Mouse (Mus musculus): ENCODE data around the gene Icosl.
A peak's percentile ranks its signal among the peaks of the same experiment; 100 is the strongest.
"Not testable (repeated sequence)": the region's sequence is repeated elsewhere in the genome, so short reads cannot be mapped to it uniquely, and the experiment has no call there.

The Icosl gene

DNA sequence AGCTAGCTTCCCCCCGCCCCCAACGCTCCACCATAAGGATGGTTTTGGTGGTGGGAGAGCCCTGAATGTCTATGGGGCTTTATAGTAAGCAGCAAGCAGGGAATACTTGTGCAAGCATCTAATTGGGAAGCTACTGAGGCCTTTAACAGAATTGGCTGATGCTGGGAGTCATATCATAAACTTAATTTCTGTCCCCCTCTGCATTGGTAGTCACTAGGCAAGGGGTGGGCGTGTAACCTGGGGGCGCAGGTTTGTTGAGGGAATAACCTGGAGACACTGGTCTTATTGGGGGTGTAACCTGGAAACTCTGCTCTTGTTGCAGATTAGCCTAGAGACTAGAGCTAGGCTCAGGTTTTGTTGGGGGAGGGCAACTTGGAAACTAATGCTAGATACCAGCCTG lies 50.3 kb downstream of the Icosl start:
- DNase-seq = no peak

DNA sequence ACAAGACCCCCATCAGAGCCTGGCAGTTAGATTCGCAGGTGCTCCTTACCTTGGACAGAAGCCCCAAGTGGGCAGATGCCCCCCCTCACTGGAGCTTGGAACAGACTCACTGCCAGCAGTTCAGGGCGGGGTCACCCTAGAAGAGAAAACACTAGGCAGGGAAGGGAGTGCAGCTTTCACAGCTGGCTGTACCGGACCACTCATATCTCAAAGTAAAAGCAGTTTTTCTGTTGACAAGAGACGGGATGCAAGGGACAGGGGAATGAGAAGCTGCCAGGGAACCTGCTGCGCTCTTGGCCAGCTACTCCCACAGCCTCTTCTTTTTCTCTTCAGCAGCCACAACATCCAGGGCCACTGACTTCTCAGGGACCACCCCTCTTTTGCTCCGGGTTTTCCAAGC lies 55.0 kb downstream of the Icosl start:
- DNase-seq = peak; percentile 50

DNA sequence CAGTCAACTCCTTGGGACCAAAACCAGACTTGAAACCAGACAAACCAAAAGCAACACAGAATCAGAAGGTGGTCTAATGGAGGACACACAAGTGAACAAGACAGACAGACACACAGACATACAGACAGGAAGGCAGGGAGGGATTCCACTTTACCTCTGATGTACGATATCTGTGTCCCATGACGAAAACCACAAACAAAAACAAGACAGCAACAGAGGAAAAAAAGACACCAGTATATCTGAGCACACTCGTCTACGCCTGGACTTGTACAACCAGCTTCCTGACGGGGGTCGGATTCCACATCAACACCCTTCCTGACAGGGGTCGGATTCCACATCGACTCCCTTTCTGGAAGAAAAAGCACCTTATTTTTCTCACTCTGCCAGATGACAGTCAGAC lies 56.0 kb downstream of the Icosl start:
- not testable (repeated sequence) for DNase-seq

DNA sequence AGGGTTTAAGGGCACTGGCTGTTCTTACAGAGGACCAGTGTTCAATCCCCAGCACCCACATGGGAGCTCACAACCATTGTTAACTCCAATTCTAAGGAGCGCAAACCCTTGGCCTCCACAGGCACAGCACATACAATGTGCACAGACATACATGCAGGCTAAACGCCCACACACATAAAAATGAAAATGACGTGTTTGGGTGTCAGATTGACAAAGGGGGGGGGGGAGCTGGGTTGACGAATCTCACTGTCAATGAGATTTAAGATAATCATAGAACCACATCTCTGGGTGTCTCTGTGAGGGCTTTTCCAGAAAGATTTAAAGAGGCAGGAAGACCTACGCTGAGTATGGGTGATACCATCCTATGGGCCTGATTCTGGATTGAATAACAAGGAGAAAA lies 57.2 kb downstream of the Icosl start:
- DNase-seq = no peak

DNA sequence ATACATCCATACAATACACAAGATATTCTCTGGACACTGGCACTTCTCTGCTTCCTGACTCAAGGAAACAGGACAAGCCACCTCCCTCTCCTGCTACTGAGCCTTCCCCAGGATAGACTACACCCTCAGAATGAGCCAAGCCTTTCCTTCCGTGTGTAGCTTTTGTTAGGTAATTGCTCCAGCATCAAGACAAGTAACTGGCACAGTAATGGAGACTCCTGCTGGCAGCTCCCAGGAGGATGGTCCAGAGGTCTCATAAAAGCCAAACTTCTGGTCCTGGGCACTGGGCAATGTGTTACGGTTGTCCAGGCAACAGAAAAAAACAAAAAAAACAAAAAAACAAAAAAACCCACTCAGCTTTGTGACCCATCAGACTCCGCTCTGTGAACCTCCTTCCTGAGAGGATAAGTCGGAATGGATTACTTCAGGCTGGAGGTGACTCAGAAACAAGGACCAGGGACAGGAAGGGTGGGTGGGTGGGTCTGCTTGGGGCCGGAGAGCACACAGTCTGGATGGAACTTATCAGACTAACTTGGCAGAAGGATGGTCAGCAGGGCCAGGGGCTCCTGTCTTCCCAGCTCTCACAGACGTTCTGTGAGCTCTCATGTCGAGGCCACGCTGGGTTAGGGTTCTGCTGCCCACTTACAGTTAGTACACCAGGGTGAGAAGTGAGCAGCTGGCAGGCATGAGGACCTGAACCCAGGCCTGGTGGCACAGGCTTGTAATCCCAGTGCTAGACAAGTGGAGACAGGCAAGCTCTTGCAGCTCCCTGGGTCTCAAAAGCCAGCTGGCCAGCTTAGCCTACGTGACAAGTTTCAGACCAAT lies 58.2 kb downstream of the Icosl start:
- DNase-seq = peak; percentile 49 to 74

DNA sequence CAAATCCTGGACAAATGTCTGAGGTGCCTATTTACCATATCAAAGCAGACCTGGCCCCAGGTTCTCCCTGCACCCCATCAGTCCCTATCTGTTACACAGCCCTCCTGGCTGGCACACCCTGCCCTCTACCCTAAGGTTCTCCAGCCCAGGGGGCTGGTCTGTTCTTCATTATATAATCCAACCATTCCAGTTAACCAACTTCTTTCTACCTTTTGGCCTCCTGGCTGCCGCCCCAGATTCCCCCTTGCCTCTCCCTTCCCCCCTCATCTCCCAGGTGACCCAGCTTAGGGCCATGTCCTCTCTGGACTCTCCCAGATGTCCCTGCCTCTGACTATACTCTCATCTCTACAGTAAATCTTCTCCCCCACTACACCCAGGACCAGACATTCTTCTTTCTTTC lies 58.8 kb downstream of the Icosl start:
- DNase-seq = peak; percentile 76 to 81

DNA sequence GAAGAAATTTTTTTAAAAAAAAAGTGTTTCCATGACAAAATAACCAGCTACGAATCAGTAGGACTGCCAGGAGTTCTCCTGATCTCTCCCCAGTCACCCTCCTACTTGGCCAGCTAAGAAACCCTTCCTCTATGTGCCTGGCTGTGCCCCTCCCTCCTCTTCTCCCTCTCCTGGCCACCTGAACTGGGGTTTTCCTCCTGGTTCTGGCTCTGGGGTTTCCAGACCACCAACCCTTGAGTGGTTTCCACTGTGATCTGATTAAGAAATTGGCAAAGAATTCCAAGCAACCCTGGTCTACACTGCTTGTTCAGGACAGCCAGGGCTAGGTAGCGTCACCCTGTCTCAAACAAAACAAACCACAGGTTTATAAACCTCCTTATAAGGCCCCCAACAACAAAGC lies 59.5 kb downstream of the Icosl start:
- DNase-seq = no peak

GRCm38 (mm10) chr10:78129423-78129822 lies 60.3 kb downstream of the Icosl start:
- DNase-seq = peak; percentile 66 to 78

- peak in 1 of 2 experiments; percentile 41 for DNase-seq
These were observed 60.9 kb downstream of the Icosl start for GRCm38 (mm10) chr10:78129998-78130397.

Data from kidney, postnatal 36 days (tissue).